Mouse (Mus musculus) stomach, embryonic 15.5 days (tissue): ENCODE results near the gene Olfr724. TPM values are rescaled to one million over a fixed set of nuclear protein-coding genes. Genes with fewer than 3 reads are reported as not detected.
"Not testable (repeated sequence)": the region's sequence is repeated elsewhere in the genome, so short reads cannot be mapped to it uniquely, and the experiment has no call there.

Source experiments
- ATAC-seq: fragments of 200-750 bp; cut with Nextera tagmentation; 2 replicates; pipeline ENCODE4 v1.8.0; 2017; ENCODE audit warnings: low read depth, moderate number of reproducible peaks, moderate TSS enrichment; ENCODE audit not compliant: insufficient read depth, low FRiP score
- H3K27ac ChIP-seq: fragments of 300-500 bp; sonication (generic); 2 replicates; pipeline ENCODE4 v1.5.1; 2015; ENCODE audit warnings: mild to moderate bottlenecking, inconsistent platforms
- H3K27me3 ChIP-seq: fragments of 300-500 bp; sonication (generic); replicated peaks from 2 replicates; pipeline ENCODE4 v1.6.1; 2015; ENCODE audit warnings: inconsistent platforms
- H3K36me3 ChIP-seq: fragments of 300-500 bp; sonication (generic); 2 replicates; pipeline ENCODE4 v1.6.1; 2015; ENCODE audit warnings: inconsistent platforms
- H3K4me1 ChIP-seq: fragments of 300-500 bp; sonication (generic); 2 replicates; pipeline ENCODE4 v1.6.1; 2015; ENCODE audit warnings: inconsistent platforms
- H3K4me2 ChIP-seq: fragments of 300-500 bp; sonication (generic); 2 replicates; pipeline ENCODE4 v1.6.1; 2015; ENCODE audit warnings: mild to moderate bottlenecking, inconsistent platforms
- H3K4me3 ChIP-seq: fragments of 300-500 bp; sonication (generic); replicated peaks from 2 replicates; pipeline ENCODE4 v1.5.1; 2015; ENCODE audit warnings: inconsistent platforms
- H3K9ac ChIP-seq: fragments of 300-500 bp; sonication (generic); 2 replicates; pipeline ENCODE4 v1.6.1; 2015; ENCODE audit warnings: inconsistent platforms
- H3K9me3 ChIP-seq: fragments of 300-500 bp; sonication (generic); 2 replicates; pipeline ENCODE4 v1.6.1; 2016; ENCODE audit warnings: inconsistent platforms
- WGBS: fragments of 180-500 bp; shearing (Covaris S2); methylation state at CpG from one replicate; pipeline ENCODE4 v1.1.7; 2015; 5-methylcytosine and 5-hydroxymethylcytosine counted together
- polyA plus RNA-seq: library from polyadenylated mRNA; unstranded; fragments of >200 nt; fragmentation: Nextera tagmentation; extraction: Ambion mirVana; gene quantifications from 2 replicates; pipeline ENCODE4 v1.2.1, GENCODE M21; 2015

Gene Olfr724
- polyA plus RNA-seq = not detected in 2 replicates

- WGBS = 59% methylated on average over 1 of the region's 1 CpGs
- not testable (repeated sequence) for ATAC-seq, H3K9ac ChIP-seq, H3K36me3 ChIP-seq, H3K4me2 ChIP-seq, H3K4me1 ChIP-seq, H3K4me3 ChIP-seq, H3K27me3 ChIP-seq, H3K27ac ChIP-seq, H3K9me3 ChIP-seq
These were observed at the start of gene Olfr724 for GRCm38 (mm10) chr14:49963174-49963573. TSS of gene Olfr724 (minus strand) at chr14:49963274.

- H3K36me3 ChIP-seq = no peaks in the 10 kb centered on the region
- no peak overlapping the region for H3K27ac ChIP-seq
- H3K4me1 ChIP-seq = no peaks in the 10 kb centered on the region
- no peaks in the 10 kb centered on the region for H3K27me3 ChIP-seq
- no peak overlapping the region for H3K9ac ChIP-seq
- no peak overlapping the region for H3K4me2 ChIP-seq
- H3K4me3 ChIP-seq = no peak overlapping the region
- 55% methylated on average over 2 of the region's 2 CpGs for WGBS
- no peak for ATAC-seq
- H3K9me3 ChIP-seq = no peaks in the 10 kb centered on the region
These were observed 7.2 kb downstream of the Olfr724 start for GRCm38 (mm10) chr14:49955890-49956289.

DNA sequence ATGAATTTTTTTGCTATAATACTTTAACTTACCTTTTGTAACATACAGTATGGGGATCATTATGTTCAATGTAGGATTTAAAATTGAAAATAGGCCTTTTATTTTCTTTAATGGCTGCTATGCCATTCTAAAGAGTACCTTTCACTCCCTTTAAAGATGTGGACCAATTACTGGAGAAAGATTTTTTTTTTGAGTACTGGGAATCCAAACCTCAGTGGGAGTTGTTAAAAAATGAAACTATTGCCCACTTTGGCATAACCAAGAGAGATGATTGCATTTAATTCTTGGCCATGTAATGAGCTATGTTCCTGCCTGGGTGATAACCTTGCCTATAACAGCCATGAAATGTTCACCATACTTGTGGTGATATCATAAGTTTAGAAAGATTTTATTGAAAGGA lies 31.4 kb downstream of the Olfr724 start, which contains the start of gene Olfr723:
Gene Olfr723, minus strand, starts transcription at position 101 of the 400 bp plus-strand sequence.
- H3K4me1 ChIP-seq, H3K27me3 ChIP-seq, ATAC-seq, H3K9ac ChIP-seq, H3K4me3 ChIP-seq, H3K36me3 ChIP-seq, H3K27ac ChIP-seq, H3K4me2 ChIP-seq, H3K9me3 ChIP-seq: not testable (repeated sequence)

Other genes with a start within 250 kb of the Olfr724 start
- 13.8 and 14.4 TPM in 2 replicates for gene Armh4, start 179.9 kb downstream of the Olfr724 start, polyA plus RNA-seq
- not detected in 2 replicates for gene Olfr722, start 61.3 kb downstream of the Olfr724 start, polyA plus RNA-seq
- not detected in 2 replicates for gene Olfr723, start 31.5 kb downstream of the Olfr724 start, polyA plus RNA-seq
- not detected in 2 replicates for gene Olfr725, start 77.1 kb upstream of the Olfr724 start, polyA plus RNA-seq
- gene Olfr726, start 127.7 kb upstream of the Olfr724 start, polyA plus RNA-seq = not detected in 2 replicates
- gene Olfr727, start 159.9 kb upstream of the Olfr724 start, polyA plus RNA-seq = not detected in 2 replicates
- gene Olfr728, start 179.4 kb upstream of the Olfr724 start, polyA plus RNA-seq = not detected in 2 replicates
- not detected in 2 replicates for gene Olfr729, start 189.6 kb upstream of the Olfr724 start, polyA plus RNA-seq
- gene Olfr730, start 224.9 kb upstream of the Olfr724 start, polyA plus RNA-seq = not detected in 2 replicates